Mouse (Mus musculus) olfactory bulb, adult 2 months (tissue): ENCODE data around the gene Tcaf2.

Experiments
- CTCF ChIP-seq: fragments of 200-500 bp; IDR thresholded peaks from 2 replicates; pipeline ENCODE4 v1.5.1; 2012; ENCODE audit warnings: low read depth, mild to moderate bottlenecking, low read length, moderate library complexity; ENCODE audit not compliant: insufficient read depth
- POLR2A ChIP-seq: fragments of 200-500 bp; IDR thresholded peaks from 2 replicates; pipeline ENCODE4 v1.6.1; 2012; ENCODE audit warnings: mild to moderate bottlenecking, low read depth, low read length, moderate library complexity; ENCODE audit not compliant: insufficient read depth

GRCm38 (mm10) chr6:42582741-42583487 is 62.1 kb downstream of the Tcaf2 start:
- no peak for TF ChIP-seq CTCF
- TF ChIP-seq POLR2A, result no peak
